10 mouse cellular contexts compared by ENCODE assay signal in the genomic region with DNA sequence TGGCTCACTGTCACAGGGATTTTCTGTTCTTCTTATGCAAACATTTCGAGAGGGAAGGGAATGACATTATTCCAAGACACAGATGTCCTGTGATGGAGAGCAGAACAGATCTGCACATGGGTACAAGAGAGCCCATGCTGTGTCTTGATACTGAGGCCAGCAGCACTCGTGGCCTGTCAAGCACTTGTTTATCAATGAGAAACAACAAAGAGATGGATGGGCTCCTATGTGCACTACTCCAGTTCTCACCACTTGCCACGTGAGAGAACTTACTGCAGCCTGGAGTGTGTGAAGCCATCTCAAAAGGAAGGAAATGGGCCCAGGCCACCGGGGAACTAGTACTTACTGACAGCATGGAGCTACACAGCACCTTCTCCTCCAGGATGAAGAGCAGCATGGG. TPM values are rescaled to one million over a fixed set of nuclear protein-coding genes. Genes with fewer than 3 reads are reported as not detected.
DNase-seq lines count a peak whose midpoint lies in the region; ATAC-seq lines count a peak whose summit lies in the region.
"Had no signal": no experiment of that assay in that cellular context is flagged by ENCODE, and none has a peak within 500 bp of the region (broad histone marks: within the 10 kb centered on the region; RNA-seq: fewer than 3 reads in every experiment).

No protein-coding gene starts in this region.

- H3K4me3 ChIP-seq in forebrain, embryonic 10.5 days = no peak overlapping the region
- no peak overlapping the region for H3K4me3 ChIP-seq in forebrain, embryonic 11.5 days (ENCODE audit: low read depth, low read length)
- no peak overlapping the region for H3K4me3 ChIP-seq in limb, embryonic 15.5 days
- H3K4me3 ChIP-seq in limb, embryonic 10.5 days = no peak overlapping the region
- H3K4me3 ChIP-seq in forebrain, embryonic 12.5 days (replicated peaks) = no peak overlapping the region
- no peak overlapping the region for H3K4me3 ChIP-seq in liver, embryonic 15.5 days (replicated peaks)
- H3K4me3 ChIP-seq: limb, embryonic 13.5 days; neural tube, embryonic 12.5 days had no signal

- no peak for ATAC-seq in forebrain, embryonic 11.5 days (replicated peaks; ENCODE audit: low FRiP score)
- ATAC-seq in limb, embryonic 15.5 days (ENCODE audit: insufficient number of reproducible peaks, low FRiP score, low TSS enrichment, low read depth) = no peak
- no peak for ATAC-seq in forebrain, embryonic 12.5 days (ENCODE audit: low FRiP score)
- no peak for ATAC-seq in liver, embryonic 15.5 days (ENCODE audit: insufficient read depth)

- H3K9ac ChIP-seq in forebrain, embryonic 11.5 days (ENCODE audit: low read length) = no peak overlapping the region
- H3K9ac ChIP-seq in limb, embryonic 15.5 days = no peak overlapping the region
- H3K9ac ChIP-seq in forebrain, embryonic 12.5 days = no peak overlapping the region
- H3K9ac ChIP-seq in liver, embryonic 15.5 days = no peak overlapping the region
- H3K9ac ChIP-seq: limb, embryonic 13.5 days; neural tube, embryonic 12.5 days had no signal

- peaks cover 70% of the 10 kb centered on the region for H3K4me1 ChIP-seq in forebrain, embryonic 10.5 days
- peaks cover 9% of the 10 kb centered on the region for H3K4me1 ChIP-seq in forebrain, embryonic 11.5 days (replicated peaks; ENCODE audit: control insufficient read depth, insufficient read depth, low read length)
- peaks cover 55% of the 10 kb centered on the region for H3K4me1 ChIP-seq in limb, embryonic 15.5 days
- H3K4me1 ChIP-seq in limb, embryonic 10.5 days = peaks cover 41% of the 10 kb centered on the region
- peaks cover 27% of the 10 kb centered on the region for H3K4me1 ChIP-seq in forebrain, embryonic 12.5 days
- H3K4me1 ChIP-seq in liver, embryonic 15.5 days (replicated peaks) = peaks cover 57% of the 10 kb centered on the region

- H3K4me2 ChIP-seq in forebrain, embryonic 11.5 days (ENCODE audit: low read depth, low read length, severe bottlenecking) = no peak overlapping the region
- no peak overlapping the region for H3K4me2 ChIP-seq in limb, embryonic 15.5 days
- no peak overlapping the region for H3K4me2 ChIP-seq in forebrain, embryonic 12.5 days
- H3K4me2 ChIP-seq in liver, embryonic 15.5 days = no peak overlapping the region
- H3K4me2 ChIP-seq: limb, embryonic 13.5 days; neural tube, embryonic 12.5 days had no signal

- 69% methylated on average over 4 of the region's 4 CpGs for WGBS in forebrain, embryonic 10.5 days
- WGBS in forebrain, embryonic 11.5 days = 58% methylated on average over 4 of the region's 4 CpGs
- WGBS in limb, embryonic 15.5 days = 62% methylated on average over 4 of the region's 4 CpGs
- WGBS in limb, embryonic 10.5 days = 52% methylated on average over 4 of the region's 4 CpGs
- WGBS in forebrain, embryonic 12.5 days = 40% methylated on average over 4 of the region's 4 CpGs
- 26% methylated on average over 4 of the region's 4 CpGs for WGBS in liver, embryonic 15.5 days (ENCODE audit: insufficient replicate concordance)

- DNase-seq in forebrain, embryonic 10.5 days (ENCODE audit: extremely low spot score, low spot score) = no peak
- no peak for DNase-seq in forebrain, embryonic 11.5 days (ENCODE audit: low spot score)
- no peak for DNase-seq in limb, embryonic 10.5 days (ENCODE audit: low spot score)
- no peak for DNase-seq in adrenal gland, adult 8-10 months
- no peak for DNase-seq in ovary, adult 18-20 months (ENCODE audit: low spot score)

- H3K9me3 ChIP-seq in forebrain, embryonic 10.5 days = no peaks in the 10 kb centered on the region
- no peaks in the 10 kb centered on the region for H3K9me3 ChIP-seq in forebrain, embryonic 11.5 days (ENCODE audit: control insufficient read depth, low read length)
- no peaks in the 10 kb centered on the region for H3K9me3 ChIP-seq in limb, embryonic 15.5 days
- H3K9me3 ChIP-seq in limb, embryonic 10.5 days (replicated peaks) = no peaks in the 10 kb centered on the region
- H3K9me3 ChIP-seq in forebrain, embryonic 12.5 days = no peaks in the 10 kb centered on the region
- H3K9me3 ChIP-seq in liver, embryonic 15.5 days (replicated peaks) = no peaks in the 10 kb centered on the region
- H3K9me3 ChIP-seq: limb, embryonic 13.5 days; neural tube, embryonic 12.5 days had no signal

- H3K27me3 ChIP-seq in forebrain, embryonic 10.5 days (ENCODE audit: poor library complexity, severe bottlenecking) = no peaks in the 10 kb centered on the region
- no peaks in the 10 kb centered on the region for H3K27me3 ChIP-seq in forebrain, embryonic 11.5 days (ENCODE audit: control insufficient read depth, insufficient read depth, low read length)
- H3K27me3 ChIP-seq in limb, embryonic 15.5 days = no peaks in the 10 kb centered on the region
- no peaks in the 10 kb centered on the region for H3K27me3 ChIP-seq in limb, embryonic 10.5 days (ENCODE audit: low read depth, poor library complexity, severe bottlenecking)
- no peaks in the 10 kb centered on the region for H3K27me3 ChIP-seq in forebrain, embryonic 12.5 days
- H3K27me3 ChIP-seq in liver, embryonic 15.5 days = no peaks in the 10 kb centered on the region
- H3K27me3 ChIP-seq: limb, embryonic 13.5 days; neural tube, embryonic 12.5 days had no signal

- 0 out of 2 replicates have a peak overlapping the region, but pooled peaks have one; percentile 15 for H3K27ac ChIP-seq in forebrain, embryonic 10.5 days
- no peak overlapping the region for H3K27ac ChIP-seq in forebrain, embryonic 11.5 days (ENCODE audit: low read depth, low read length)
- H3K27ac ChIP-seq in limb, embryonic 15.5 days = peak overlapping the region; percentile 24; the same call in 1 of the 2 replicates
- no peak overlapping the region for H3K27ac ChIP-seq in limb, embryonic 10.5 days
- peak overlapping the region; percentile 36; the same call in 1 of the 2 replicates for H3K27ac ChIP-seq in forebrain, embryonic 12.5 days
- peak overlapping the region; percentile 56; the same call in 1 of the 2 replicates for H3K27ac ChIP-seq in liver, embryonic 15.5 days (replicated peaks)
- H3K27ac ChIP-seq: limb, embryonic 13.5 days; neural tube, embryonic 12.5 days had no signal

- H3K36me3 ChIP-seq in forebrain, embryonic 10.5 days (replicated peaks) = peaks cover 8% of the 10 kb centered on the region
- no peaks in the 10 kb centered on the region for H3K36me3 ChIP-seq in forebrain, embryonic 11.5 days (ENCODE audit: control insufficient read depth, insufficient read depth, low read length)
- H3K36me3 ChIP-seq in limb, embryonic 15.5 days = peaks cover 3% of the 10 kb centered on the region; the same call in 1 of the 2 replicates
- peaks cover 7% of the 10 kb centered on the region for H3K36me3 ChIP-seq in limb, embryonic 10.5 days
- H3K36me3 ChIP-seq in forebrain, embryonic 12.5 days (replicated peaks) = no peaks in the 10 kb centered on the region
- no peaks in the 10 kb centered on the region for H3K36me3 ChIP-seq in liver, embryonic 15.5 days (replicated peaks)
- H3K36me3 ChIP-seq: limb, embryonic 13.5 days; neural tube, embryonic 12.5 days had no signal

RNA-seq across cellular contexts. Expression of a gene that starts 27.2 kb away (rescaled TPM):
- polyA plus RNA-seq in forebrain, embryonic 10.5 days (2016; fragmentation: Nextera tagmentation; extraction: Ambion mirVana) = 39.4 and 39.5 TPM in 2 replicates
- polyA plus RNA-seq in forebrain, embryonic 11.5 days (2014; fragmentation: Nextera tagmentation; extraction: Ambion mirVana) = 44.3 and 45.5 TPM in 2 replicates
- polyA plus RNA-seq in limb, embryonic 15.5 days (2015; fragmentation: Nextera tagmentation; extraction: Ambion mirVana) = 18.5 and 20.2 TPM in 2 replicates
- 32.7 and 39.1 TPM in 2 replicates for polyA plus RNA-seq in limb, embryonic 10.5 days (2016; fragmentation: Nextera tagmentation; extraction: Ambion mirVana)
- polyA plus RNA-seq in forebrain, embryonic 12.5 days (2016; fragmentation: Nextera tagmentation; extraction: Ambion mirVana) = 41.7 and 47.7 TPM in 2 replicates
- 25.5 and 28.0 TPM in 2 replicates for polyA plus RNA-seq in liver, embryonic 15.5 days (2015; fragmentation: Nextera tagmentation; extraction: Ambion mirVana)
- total RNA-seq in adrenal gland, adult 8-10 months (2022) = 100 to 1,000 TPM in 1 of 4 experiments, 10 to 100 TPM in 3; 84.3 to 115 (median 87.7) TPM

Comparison
In these comparisons a context has a peak if more than half of its experiments do, and no peak if none do; other contexts are left out.
1. H3K27ac ChIP-seq: peak in forebrain, embryonic 10.5 days (single experiment), limb, embryonic 15.5 days (single experiment), forebrain, embryonic 12.5 days (single experiment) and liver, embryonic 15.5 days (single experiment); none in forebrain, embryonic 11.5 days (single experiment) and limb, embryonic 10.5 days (single experiment).